Mouse (Mus musculus) pancreas, adult 10 weeks (tissue): ENCODE measurements around the gene Sox30. TPM values are rescaled to one million over a fixed set of nuclear protein-coding genes. Genes with fewer than 3 reads are reported as not detected.

ENCODE experiments used
- polyA plus RNA-seq: library from polyadenylated mRNA; stranded (reverse); fragments of 350-450 nt; fragmentation: Illumina TruSeq; extraction: RNeasy Lipid Tissue Mini Kit (QIAGEN cat#74804); gene quantifications from one replicate; pipeline ENCODE4 v1.2.3, GENCODE M21; 2015; ENCODE audit warnings: low read depth, low replicate concordance; ENCODE audit not compliant: insufficient read depth

Gene Sox30
- polyA plus RNA-seq: not detected

DNA sequence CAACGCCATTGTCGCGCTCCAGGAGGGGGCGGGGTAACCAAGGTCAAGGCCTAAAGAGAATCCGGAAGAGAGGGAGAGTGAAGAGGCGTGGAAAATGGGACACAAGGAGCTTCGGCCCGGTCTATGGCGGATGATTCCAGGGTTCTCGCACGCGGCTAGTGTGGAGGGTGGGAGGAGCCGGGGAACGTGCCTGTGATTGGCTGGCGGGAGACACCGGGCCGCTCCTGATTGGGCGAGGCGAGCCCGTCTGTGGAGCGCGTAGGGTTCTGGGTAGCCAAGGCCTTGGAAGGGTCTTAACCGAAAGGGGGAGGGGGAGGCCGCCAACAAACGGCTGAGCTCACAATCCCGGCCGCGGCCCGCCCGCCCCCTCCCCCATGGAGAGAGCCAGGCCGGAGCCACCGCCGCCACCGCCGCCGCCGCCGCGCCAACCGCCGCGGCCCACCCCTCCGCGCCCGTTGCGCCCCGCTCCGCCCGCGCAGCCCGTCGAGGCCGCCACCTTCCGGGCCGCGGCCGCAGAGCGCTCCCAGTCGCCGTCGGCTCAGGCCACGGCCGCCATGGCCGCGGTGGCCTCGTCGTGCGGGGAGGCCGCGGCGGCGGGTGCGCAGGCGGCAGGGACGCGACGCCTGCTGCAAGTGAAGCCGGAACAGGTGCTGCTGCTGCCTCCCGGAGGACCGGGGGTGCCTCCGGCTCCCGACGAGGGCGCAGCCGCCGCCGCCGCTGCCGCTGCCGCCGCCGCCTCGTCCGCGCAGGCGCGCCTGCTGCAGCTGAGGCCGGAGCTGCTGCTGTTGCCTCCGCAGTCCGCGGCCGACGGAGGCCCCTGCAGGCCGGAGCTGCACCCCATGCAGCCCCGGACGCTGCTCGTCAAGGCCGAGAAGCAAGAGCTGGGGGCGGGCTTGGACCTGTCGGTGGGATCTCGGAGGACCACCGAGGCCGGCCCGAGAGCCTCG is at the start of gene Sox30:
Sox30 (plus strand) TSS at position 365 of the 947 bp plus-strand sequence.

DNA sequence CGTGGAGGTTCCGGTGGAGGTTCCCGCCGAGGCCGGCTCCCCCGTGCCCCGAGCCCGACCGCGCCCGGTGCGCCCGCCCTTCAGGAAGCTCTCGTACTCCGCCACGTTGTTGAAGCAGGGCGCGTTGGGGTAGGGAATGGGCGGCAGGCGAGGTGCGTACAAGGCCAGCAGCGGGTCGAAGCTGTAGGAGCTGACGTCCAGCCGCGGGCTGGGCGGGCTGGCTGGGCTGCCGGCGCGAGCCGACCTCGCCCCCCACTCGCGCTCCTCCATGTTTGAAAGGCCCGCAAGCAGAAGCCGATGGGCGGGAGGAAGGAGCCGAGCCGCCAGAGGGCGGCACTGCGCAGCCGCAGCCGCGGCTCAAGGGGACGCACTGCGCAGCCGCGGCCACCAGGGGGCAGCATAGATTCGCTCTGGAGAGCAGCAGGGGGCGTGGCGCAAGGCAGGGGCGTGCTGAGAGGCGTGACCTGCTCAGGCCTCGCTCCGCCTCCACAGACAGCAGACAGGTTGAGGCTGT is 35.4 kb upstream of the Sox30 start, which contains the start of gene Lsm11:
Lsm11 (minus strand) TSS at position 293 of the 514 bp plus-strand sequence.

GRCm38 (mm10) chr11:45955127-45955627 is 24.9 kb upstream of the Sox30 start, which contains the start of gene Thg1l:
TSS of gene Thg1l (minus strand) at chr11:45955494.

GRCm38 (mm10) chr11:46052105-46052659 is 72.1 kb downstream of the Sox30 start, which contains the start of gene Gm12166:
TSS of gene Gm12166 (minus strand) at chr11:46052321.

GRCm38 (mm10) chr11:46055896-46056769 is 76.0 kb downstream of the Sox30 start, which contains the start of gene Adam19:
TSS of gene Adam19 (plus strand) at chr11:46055992.

Other genes starting within 250 kb of the Sox30 start
- 8.7 TPM for gene Clint1, start 128.3 kb upstream of the Sox30 start, polyA plus RNA-seq
- gene Lsm11, start 35.4 kb upstream of the Sox30 start, polyA plus RNA-seq: 0.68 TPM
- 1.9 TPM for gene Thg1l, start 24.8 kb upstream of the Sox30 start, polyA plus RNA-seq
- not detected for gene Gm12166, start 72.0 kb downstream of the Sox30 start, polyA plus RNA-seq
- 1.5 TPM for gene Adam19, start 75.7 kb downstream of the Sox30 start, polyA plus RNA-seq
- 0.22 TPM for gene Nipal4, start 186.2 kb downstream of the Sox30 start, polyA plus RNA-seq